Mouse (Mus musculus) cerebellum, adult 2 months (tissue): Measurements from ENCODE around the gene Pef1.

ENCODE experiments used
- CTCF ChIP-seq: fragments of 200-500 bp; IDR thresholded peaks from 2 replicates; pipeline ENCODE4 v1.5.1; 2011; ENCODE audit warnings: low read depth, mild to moderate bottlenecking, control low read depth, low read length, moderate library complexity, borderline replicate concordance; ENCODE audit not compliant: insufficient read depth
- POLR2A ChIP-seq: fragments of 200-500 bp; IDR thresholded peaks from 2 replicates; pipeline ENCODE4 v1.6.1; 2011; ENCODE audit warnings: low read length, control low read depth, borderline replicate concordance; ENCODE audit not compliant: insufficient read depth

DNA sequence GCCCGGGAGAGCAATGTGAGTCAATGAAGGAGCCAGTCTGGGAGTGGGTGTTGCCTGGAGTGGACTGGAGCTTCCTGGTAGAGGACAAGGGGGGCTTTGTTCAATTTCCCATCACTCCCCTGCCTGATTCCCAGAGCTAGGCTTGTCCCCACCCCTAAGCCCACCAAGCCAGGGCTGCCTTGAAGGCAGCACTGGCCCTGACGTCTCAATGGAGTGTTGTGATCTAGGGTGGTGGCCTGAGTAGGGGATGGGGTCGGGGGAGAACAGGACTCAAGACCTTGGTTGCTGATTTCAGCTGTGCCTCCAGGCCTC, 46.4 kb upstream of the Pef1 start:
- no peak for TF ChIP-seq POLR2A
- no peak for TF ChIP-seq CTCF
